Mouse (Mus musculus): ENCODE results near the gene Ush1g.

- TF ChIP-seq POLR2A (IDR thresholded peaks at IDR 0.05; ENCODE audit: borderline replicate concordance, low read depth, low read length) (no peak), CTCF (IDR thresholded peaks at IDR 0.05; ENCODE audit: low read depth, low read length) (no peak)
Observed at GRCm38 (mm10) chr11:115317204-115317603, 4.6 kb downstream of the Ush1g start.

All from bone marrow macrophage, adult 2 months (primary cell).